Mouse (Mus musculus): ENCODE data around the gene Cacna1c. TPM values are rescaled to one million over a fixed set of nuclear protein-coding genes. Genes with fewer than 3 reads are reported as not detected.

The Cacna1c gene
- not detected for total RNA-seq (2023)

DNA sequence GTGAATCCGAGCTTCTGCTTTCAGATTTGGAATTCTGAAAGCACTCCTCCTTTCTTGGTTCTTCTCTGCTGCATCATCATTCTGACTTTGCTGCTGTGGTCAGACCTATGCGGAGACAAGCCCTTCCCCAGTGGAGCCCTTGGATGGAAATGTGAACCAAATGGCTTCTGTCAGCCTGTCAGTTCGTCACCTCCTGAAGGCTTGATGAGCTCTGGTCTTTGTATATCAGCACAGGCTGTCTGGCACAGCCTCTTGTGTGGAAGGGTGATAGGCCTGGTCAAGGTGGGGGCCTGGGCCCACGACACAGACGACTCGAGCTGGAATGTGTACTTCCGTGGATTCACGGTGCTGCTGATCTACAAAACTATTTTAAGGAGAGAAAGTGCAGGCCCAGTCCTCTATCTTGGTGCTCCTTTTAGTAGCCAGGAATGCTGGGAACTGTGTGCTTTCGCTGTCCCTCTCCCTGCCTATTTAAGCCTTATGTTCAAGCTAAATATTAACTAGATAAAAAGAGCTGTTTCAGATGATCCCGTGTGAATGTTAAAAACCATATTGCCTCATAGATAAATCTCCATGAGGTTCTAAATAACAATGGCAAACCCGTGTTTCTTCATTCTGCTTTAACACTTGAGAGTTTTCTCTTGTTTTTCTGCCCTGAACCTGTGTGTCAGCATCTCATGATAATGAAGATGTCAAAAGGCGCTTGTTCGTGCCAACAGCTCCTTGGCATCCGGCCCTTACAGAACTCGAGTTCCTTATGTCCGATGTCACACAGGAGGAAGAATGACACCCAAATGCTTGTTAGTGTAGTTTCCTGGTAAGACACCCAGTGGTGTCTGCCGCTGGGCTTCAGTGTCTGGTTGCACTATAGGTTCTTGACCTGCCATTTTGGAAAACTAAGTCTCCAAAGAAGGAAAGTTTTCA lies at the start of gene Cacna1c:
TSS of gene Cacna1c (minus strand) at position 37 of the 924 bp plus-strand sequence.

DNA sequence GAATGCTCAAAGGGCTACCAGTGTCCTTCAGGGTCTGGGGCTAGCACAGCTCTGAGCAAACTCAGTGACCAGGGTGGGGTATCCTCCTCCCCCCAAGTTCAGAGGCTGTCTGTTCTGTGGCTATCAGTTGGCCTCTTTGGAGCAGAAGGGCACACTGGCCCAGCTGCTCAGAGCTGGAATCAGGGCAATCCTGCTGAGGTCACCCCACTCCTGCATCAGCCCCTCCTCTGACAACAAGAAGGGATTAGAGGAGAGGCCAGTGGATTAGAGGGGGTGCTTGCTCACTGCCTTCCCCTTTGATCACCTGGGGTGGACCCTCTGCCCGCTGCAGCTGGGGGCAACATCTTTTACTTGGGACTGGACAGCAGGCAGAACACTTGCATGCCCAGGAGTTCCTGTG lies 40.0 kb upstream of the Cacna1c start, which contains the start of gene Cacna2d4:
TSS of gene Cacna2d4 (plus strand) at position 286 of the 400 bp plus-strand sequence.

DNA sequence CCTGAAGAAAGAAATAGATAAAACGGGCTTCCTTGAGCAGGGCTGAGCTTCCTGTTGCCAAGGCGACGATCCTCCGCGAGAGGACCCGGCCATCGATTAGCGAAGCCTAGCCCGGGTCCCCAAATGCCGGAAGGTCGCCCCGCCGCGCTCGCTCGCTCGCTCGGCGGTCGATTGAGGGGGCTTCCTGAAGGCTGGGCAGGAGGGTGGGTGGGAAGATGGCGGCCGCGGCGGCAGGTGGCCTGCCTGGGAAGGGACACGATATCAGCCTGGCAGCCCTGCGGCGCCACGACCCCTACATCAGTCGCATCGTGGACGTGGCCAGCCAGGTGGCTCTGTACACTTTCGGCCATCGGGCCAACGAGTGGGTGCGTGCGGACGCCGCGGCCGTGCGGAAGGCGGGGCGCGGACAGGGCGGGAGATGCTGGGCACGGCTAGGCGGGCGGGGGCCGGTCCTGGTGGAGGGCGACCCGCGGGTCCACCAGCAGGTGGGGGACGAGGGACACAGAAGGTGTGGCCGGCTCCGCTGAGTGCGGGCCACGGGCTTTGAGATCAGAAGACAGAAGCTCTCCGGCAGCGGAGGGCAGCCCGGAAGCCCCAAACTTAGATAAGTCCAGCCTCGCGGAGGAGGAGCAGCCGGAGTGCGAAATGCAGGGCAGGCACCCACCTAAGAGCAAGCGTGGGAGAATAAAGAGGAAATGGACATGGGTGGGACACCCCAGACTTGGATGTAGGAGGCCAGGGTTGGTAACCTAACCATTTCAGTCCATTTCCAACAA lies 21.0 kb downstream of the Cacna1c start, which contains the start of gene Dcp1b:
TSS of gene Dcp1b (plus strand) at position 176 of the 776 bp plus-strand sequence.

DNA sequence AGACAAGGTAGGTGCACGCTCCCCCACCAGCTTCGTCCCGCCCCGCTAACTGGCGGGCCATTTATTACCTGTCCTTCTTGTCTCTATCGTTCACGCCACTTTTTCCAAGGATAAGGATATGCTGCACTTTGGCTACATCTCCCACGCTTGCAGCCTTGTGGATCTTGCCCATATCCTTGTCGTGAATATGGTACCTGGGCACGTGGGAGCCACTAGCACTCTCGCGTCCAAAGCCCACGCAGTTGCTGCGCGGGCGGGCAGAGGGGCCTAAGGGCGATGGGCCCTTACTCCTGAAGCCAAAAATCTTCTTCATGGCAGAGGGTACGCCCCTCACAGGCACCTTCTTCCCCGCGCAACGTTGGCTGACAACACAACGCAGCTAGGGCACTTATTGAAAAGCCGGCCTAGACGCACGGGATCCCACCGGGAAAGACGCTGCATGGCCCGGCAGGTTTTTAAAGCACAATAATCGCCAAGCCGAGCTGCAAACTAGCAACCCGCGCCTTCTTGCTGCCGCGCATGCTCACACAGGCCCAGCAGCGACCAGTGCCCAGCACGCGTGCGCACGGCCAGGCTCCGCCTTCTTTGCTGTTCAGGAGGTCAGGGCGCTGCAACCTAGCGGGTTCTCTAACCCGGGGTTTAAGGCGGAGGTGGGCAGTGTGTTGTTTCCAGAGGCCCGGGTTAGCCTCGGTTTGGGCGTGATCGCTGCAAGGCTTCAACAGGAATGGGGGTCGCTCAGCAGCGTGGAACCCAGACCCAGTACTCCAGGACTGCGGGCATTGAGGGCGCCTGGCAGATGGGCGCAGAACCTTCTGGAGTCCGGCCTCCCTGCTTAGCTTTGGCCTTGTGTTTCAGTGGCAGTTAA lies 634.2 kb downstream of the Cacna1c start, which contains the start of gene Ankrd26:
TSS of gene Ankrd26 (minus strand) at position 482 of the 865 bp plus-strand sequence.

Other genes with a start within 250 kb of the Cacna1c start
- 10 to 100 TPM; 29.7 to 43.0 TPM for gene Dcp1b, start 21.2 kb downstream of the Cacna1c start, total RNA-seq (2023)
- gene Cacna2d4, start 40.1 kb upstream of the Cacna1c start, total RNA-seq (2023) = 10 to 100 TPM in 1 of 2 experiments, 1 to 10 TPM in 1; 8.9 to 17.0 TPM
- 1 to 10 TPM; 3.3 to 4.9 TPM for gene Lrtm2, start 134.3 kb upstream of the Cacna1c start, total RNA-seq (2023)
- 10 to 100 TPM; 55.4 to 60.2 TPM for gene Adipor2, start 221.3 kb upstream of the Cacna1c start, total RNA-seq (2023)